Mouse (Mus musculus): ENCODE data around the gene Gtpbp3. TPM values are rescaled to one million over a fixed set of nuclear protein-coding genes. Genes with fewer than 3 reads are reported as not detected.

Gene Gtpbp3
- polyA plus RNA-seq, 1 experiment from 2014 or later: 12.6 TPM

Other genes with a start within 250 kb of the Gtpbp3 start
- gene Myo9b, start 215.4 kb upstream of the Gtpbp3 start, polyA plus RNA-seq (2016; fragmentation: Nextera tagmentation; extraction: Ambion mirVana): 26.4 and 28.3 TPM in 2 replicates
- gene Haus8, start 215.2 kb upstream of the Gtpbp3 start, polyA plus RNA-seq (2016; fragmentation: Nextera tagmentation; extraction: Ambion mirVana): 52.4 and 58.4 TPM in 2 replicates
- 76.7 and 77.1 TPM in 2 replicates for gene Use1, start 121.3 kb upstream of the Gtpbp3 start, polyA plus RNA-seq (2016; fragmentation: Nextera tagmentation; extraction: Ambion mirVana)
- gene Ocel1, start 116.8 kb upstream of the Gtpbp3 start, polyA plus RNA-seq (2016; fragmentation: Nextera tagmentation; extraction: Ambion mirVana): 3.2 and 4.4 TPM in 2 replicates
- gene Nr2f6, start 106.1 kb upstream of the Gtpbp3 start, polyA plus RNA-seq (2016; fragmentation: Nextera tagmentation; extraction: Ambion mirVana): 31.5 and 35.3 TPM in 2 replicates
- 3.2 and 4.6 TPM in 2 replicates for gene Ushbp1, start 92.3 kb upstream of the Gtpbp3 start, polyA plus RNA-seq (2016; fragmentation: Nextera tagmentation; extraction: Ambion mirVana)
- gene Babam1, start 91.2 kb upstream of the Gtpbp3 start, polyA plus RNA-seq (2016; fragmentation: Nextera tagmentation; extraction: Ambion mirVana): 89.4 and 110 TPM in 2 replicates
- 34.2 and 38.0 TPM in 2 replicates for gene Ankle1, start 82.1 kb upstream of the Gtpbp3 start, polyA plus RNA-seq (2016; fragmentation: Nextera tagmentation; extraction: Ambion mirVana)
- 99.3 and 99.8 TPM in 2 replicates for gene Abhd8, start 24.4 kb upstream of the Gtpbp3 start, polyA plus RNA-seq (2016; fragmentation: Nextera tagmentation; extraction: Ambion mirVana)
- 207 and 219 TPM in 2 replicates for gene Mrpl34, start 23.1 kb upstream of the Gtpbp3 start, polyA plus RNA-seq (2016; fragmentation: Nextera tagmentation; extraction: Ambion mirVana)
- gene Dda1, start 18.9 kb upstream of the Gtpbp3 start, polyA plus RNA-seq (2016; fragmentation: Nextera tagmentation; extraction: Ambion mirVana): 146 and 155 TPM in 2 replicates
- gene Ano8, start 2.1 kb upstream of the Gtpbp3 start, polyA plus RNA-seq (2016; fragmentation: Nextera tagmentation; extraction: Ambion mirVana): 11.1 and 13.4 TPM in 2 replicates
- gene Plvap, start 23.6 kb downstream of the Gtpbp3 start, polyA plus RNA-seq (2016; fragmentation: Nextera tagmentation; extraction: Ambion mirVana): 27.6 and 30.2 TPM in 2 replicates
- 0.20 and 0.21 TPM in 2 replicates for gene Ccdc194, start 37.6 kb downstream of the Gtpbp3 start, polyA plus RNA-seq (2016; fragmentation: Nextera tagmentation; extraction: Ambion mirVana)
- gene Bst2, start 49.4 kb downstream of the Gtpbp3 start, polyA plus RNA-seq (2016; fragmentation: Nextera tagmentation; extraction: Ambion mirVana): 8.4 and 8.5 TPM in 2 replicates
- gene Mvb12a, start 54.8 kb downstream of the Gtpbp3 start, polyA plus RNA-seq (2016; fragmentation: Nextera tagmentation; extraction: Ambion mirVana): 48.1 and 52.1 TPM in 2 replicates
- 0.19 TPM in 1 of 2 replicates, not detected in the other for gene Tmem221, start 70.8 kb downstream of the Gtpbp3 start, polyA plus RNA-seq (2016; fragmentation: Nextera tagmentation; extraction: Ambion mirVana)
- gene Nxnl1, start 78.5 kb downstream of the Gtpbp3 start, polyA plus RNA-seq (2016; fragmentation: Nextera tagmentation; extraction: Ambion mirVana): not detected in 2 replicates
- 44.6 and 45.2 TPM in 2 replicates for gene Slc27a1, start 80.8 kb downstream of the Gtpbp3 start, polyA plus RNA-seq (2016; fragmentation: Nextera tagmentation; extraction: Ambion mirVana)
- gene Pgls, start 104.1 kb downstream of the Gtpbp3 start, polyA plus RNA-seq (2016; fragmentation: Nextera tagmentation; extraction: Ambion mirVana): 199 and 208 TPM in 2 replicates
- gene Fam129c, start 109.5 kb downstream of the Gtpbp3 start, polyA plus RNA-seq (2016; fragmentation: Nextera tagmentation; extraction: Ambion mirVana): 4.3 and 5.6 TPM in 2 replicates
- 42.7 TPM in 2 replicates for gene Colgalt1, start 122.9 kb downstream of the Gtpbp3 start, polyA plus RNA-seq (2016; fragmentation: Nextera tagmentation; extraction: Ambion mirVana)
- 13.7 and 16.0 TPM in 2 replicates for gene Unc13a, start 183.7 kb downstream of the Gtpbp3 start, polyA plus RNA-seq (2016; fragmentation: Nextera tagmentation; extraction: Ambion mirVana)
- gene Jak3, start 188.2 kb downstream of the Gtpbp3 start, polyA plus RNA-seq (2016; fragmentation: Nextera tagmentation; extraction: Ambion mirVana): 2.5 and 2.9 TPM in 2 replicates
- not detected in 2 replicates for gene Insl3, start 201.1 kb downstream of the Gtpbp3 start, polyA plus RNA-seq (2016; fragmentation: Nextera tagmentation; extraction: Ambion mirVana)
- gene B3gnt3, start 213.7 kb downstream of the Gtpbp3 start, polyA plus RNA-seq (2016; fragmentation: Nextera tagmentation; extraction: Ambion mirVana): 0.36 and 0.72 TPM in 2 replicates
- 38.4 and 38.9 TPM in 2 replicates for gene Fcho1, start 237.6 kb downstream of the Gtpbp3 start, polyA plus RNA-seq (2016; fragmentation: Nextera tagmentation; extraction: Ambion mirVana)